Mouse (Mus musculus) hindbrain, embryonic 16.5 days (tissue): ENCODE data around the gene Syk. TPM values are rescaled to one million over a fixed set of nuclear protein-coding genes. Genes with fewer than 3 reads are reported as not detected.

Experiments
- ATAC-seq: fragments of 200-750 bp; cut with Nextera tagmentation; 2 replicates; pipeline ENCODE4 v1.8.0; 2017; ENCODE audit warnings: moderate TSS enrichment, moderate library complexity
- H3K27ac ChIP-seq: fragments of 300-500 bp; sonication (generic); 2 replicates; pipeline ENCODE4 v1.5.1; 2014; ENCODE audit warnings: low read depth, mild to moderate bottlenecking, control low read depth, low read length, moderate library complexity
- H3K27me3 ChIP-seq: fragments of 300-500 bp; sonication (generic); replicated peaks from 2 replicates; pipeline ENCODE4 v1.6.1; 2014; ENCODE audit warnings: low read length; ENCODE audit not compliant: control insufficient read depth, insufficient read depth
- H3K36me3 ChIP-seq: fragments of 300-500 bp; sonication (generic); 2 replicates; pipeline ENCODE4 v1.6.1; 2014; ENCODE audit warnings: mild to moderate bottlenecking, low read length, moderate library complexity, mixed read lengths; ENCODE audit not compliant: control insufficient read depth, insufficient read depth
- H3K4me1 ChIP-seq: fragments of 300-500 bp; sonication (generic); 2 replicates; pipeline ENCODE4 v1.6.1; 2014; ENCODE audit warnings: low read depth, low read length; ENCODE audit not compliant: control insufficient read depth, insufficient read depth
- H3K4me2 ChIP-seq: fragments of 300-500 bp; sonication (generic); 2 replicates; pipeline ENCODE4 v1.6.1; 2014; ENCODE audit warnings: mild to moderate bottlenecking, low read length, control low read depth, moderate library complexity
- H3K4me3 ChIP-seq: fragments of 300-500 bp; sonication (generic); 2 replicates; pipeline ENCODE4 v1.5.1; 2014; ENCODE audit warnings: mild to moderate bottlenecking, low read length, control low read depth, moderate library complexity
- H3K9ac ChIP-seq: fragments of 300-500 bp; sonication (generic); 2 replicates; pipeline ENCODE4 v1.6.1; 2014; ENCODE audit warnings: low read depth, mild to moderate bottlenecking, control low read depth, low read length, moderate library complexity
- H3K9me3 ChIP-seq: fragments of 300-500 bp; sonication (generic); 2 replicates; pipeline ENCODE4 v1.6.1; 2014; ENCODE audit warnings: mild to moderate bottlenecking, low read length, moderate library complexity; ENCODE audit not compliant: control insufficient read depth
- WGBS: fragments of 180-500 bp; shearing (Covaris S2); extraction: QIAGEN DNeasy Blood & Tissue Kit; methylation state at CpG from one replicate; pipeline ENCODE4 v1.1.7; 2014; 5-methylcytosine and 5-hydroxymethylcytosine counted together
- polyA plus RNA-seq: library from polyadenylated mRNA; unstranded; fragments of >200 nt; fragmentation: Nextera tagmentation; extraction: Ambion mirVana; gene quantifications from 2 replicates; pipeline ENCODE4 v1.2.1, GENCODE M21; 2015

Gene Syk
- polyA plus RNA-seq, 1 experiment from 2014 or later = 1.1 TPM

GRCm38 (mm10) chr13:52649791-52650418, 66.9 kb downstream of the Syk start:
- Histone ChIP-seq H3K9me3 (no peaks in the 10 kb centered on the region), H3K4me1 (no peaks in the 10 kb centered on the region), H3K27ac (no peak overlapping the region), H3K27me3 (no peaks in the 10 kb centered on the region), H3K9ac (no peak overlapping the region), H3K4me2 (no peak overlapping the region), H3K4me3 (no peak overlapping the region), H3K36me3 (no peaks in the 10 kb centered on the region)
- WGBS = 97% methylated on average over 6 of the region's 6 CpGs
- ATAC-seq = no peak

DNA sequence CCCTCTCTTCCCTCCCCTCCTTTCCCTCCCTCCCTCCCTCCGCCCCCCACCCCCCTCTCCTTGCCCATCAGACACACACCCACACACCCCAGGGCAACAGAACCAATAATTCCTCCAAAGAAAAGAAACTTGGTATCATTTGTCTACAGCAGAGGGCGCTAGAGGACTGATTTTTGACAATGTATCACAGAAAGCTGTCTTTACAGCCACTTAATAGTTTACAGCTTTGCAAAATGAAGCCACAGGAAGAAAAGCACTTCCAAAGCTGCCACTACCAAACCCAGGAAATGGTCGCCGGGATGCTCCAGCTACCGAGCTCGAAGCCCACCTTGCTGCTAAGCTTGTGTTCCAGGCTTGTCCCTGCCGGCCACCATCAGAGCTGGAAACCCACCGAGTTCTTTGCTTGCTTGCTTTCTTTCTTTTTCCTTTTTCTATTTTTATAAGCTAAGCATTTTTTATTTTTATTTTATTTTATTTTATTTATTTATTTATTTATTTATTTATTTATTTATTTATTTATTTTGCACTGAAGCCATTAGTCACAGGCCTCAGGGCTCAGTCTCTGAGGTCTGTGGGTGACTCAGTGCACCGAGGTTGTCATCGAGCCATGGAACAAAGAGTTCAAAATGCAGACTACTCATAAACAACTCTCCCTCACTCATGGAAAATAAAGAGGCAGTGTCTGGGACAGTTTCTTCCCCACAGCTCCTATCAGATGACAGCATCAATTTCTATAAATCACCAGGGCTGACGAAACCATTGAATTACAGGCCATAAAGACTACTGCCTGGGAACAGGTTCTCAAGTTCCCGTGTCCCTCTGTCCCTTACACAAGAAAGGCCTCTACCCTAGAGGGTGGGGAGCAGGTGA, 68.6 kb downstream of the Syk start:
- no peak overlapping the region for H3K9ac ChIP-seq
- ATAC-seq = 0 out of 2 replicates have a peak, but pooled peaks have one; percentile 26
- H3K4me1 ChIP-seq = no peaks in the 10 kb centered on the region
- H3K4me2 ChIP-seq = no peak overlapping the region
- H3K36me3 ChIP-seq = no peaks in the 10 kb centered on the region
- WGBS = 49% methylated on average over 11 of the region's 12 CpGs
- no peak overlapping the region for H3K4me3 ChIP-seq
- no peaks in the 10 kb centered on the region for H3K9me3 ChIP-seq
- no peaks in the 10 kb centered on the region for H3K27me3 ChIP-seq
- no peak overlapping the region for H3K27ac ChIP-seq

GRCm38 (mm10) chr13:52652253-52652628, 69.3 kb downstream of the Syk start:
- ATAC-seq = no peak
- H3K4me1 ChIP-seq = no peaks in the 10 kb centered on the region
- no peak overlapping the region for H3K27ac ChIP-seq
- WGBS = 84% methylated on average over 8 of the region's 8 CpGs
- H3K4me2 ChIP-seq = no peak overlapping the region
- no peaks in the 10 kb centered on the region for H3K9me3 ChIP-seq
- no peak overlapping the region for H3K9ac ChIP-seq
- H3K27me3 ChIP-seq = no peaks in the 10 kb centered on the region
- H3K36me3 ChIP-seq = no peaks in the 10 kb centered on the region
- H3K4me3 ChIP-seq = no peak overlapping the region

- Histone ChIP-seq H3K27ac (no peak overlapping the region), H3K4me3 (no peak overlapping the region), H3K36me3 (no peaks in the 10 kb centered on the region), H3K27me3 (no peaks in the 10 kb centered on the region), H3K9me3 (no peaks in the 10 kb centered on the region), H3K4me1 (no peaks in the 10 kb centered on the region), H3K4me2 (no peak overlapping the region), H3K9ac (no peak overlapping the region)
- 72% methylated on average over 12 of the region's 12 CpGs for whole genome bisulfite sequencing
- no peak for ATAC-seq
Observed at GRCm38 (mm10) chr13:52654081-52654829, 71.3 kb downstream of the Syk start.

GRCm38 (mm10) chr13:52654830-52655308, 71.9 kb downstream of the Syk start:
- Histone ChIP-seq H3K4me2 (no peak overlapping the region), H3K27ac (no peak overlapping the region), H3K9ac (no peak overlapping the region), H3K36me3 (no peaks in the 10 kb centered on the region), H3K4me3 (no peak overlapping the region), H3K4me1 (no peaks in the 10 kb centered on the region), H3K9me3 (no peaks in the 10 kb centered on the region), H3K27me3 (no peaks in the 10 kb centered on the region)
- no peak for ATAC-seq
- WGBS = 32% methylated on average over 9 of the region's 9 CpGs

DNA sequence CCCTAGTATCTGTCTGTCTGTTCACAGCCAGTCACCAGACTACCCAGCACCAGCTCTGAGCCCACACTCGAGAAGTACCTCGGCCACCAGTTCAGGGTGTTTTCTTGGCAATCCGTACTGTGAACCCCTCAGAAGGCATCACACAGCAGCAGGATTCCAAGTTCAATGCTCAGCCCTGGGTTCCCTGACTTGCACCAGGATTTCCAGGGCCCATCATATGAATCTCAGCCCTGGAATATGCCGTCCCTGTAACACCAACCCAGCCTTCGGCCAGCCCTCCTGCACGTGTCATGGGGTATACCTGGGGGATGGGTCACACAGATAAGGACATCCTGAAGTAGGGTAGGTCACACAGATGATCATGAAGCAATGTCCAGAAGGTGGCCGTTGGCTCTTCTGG, 75.0 kb downstream of the Syk start:
- no peak overlapping the region for H3K9ac ChIP-seq
- no peak overlapping the region for H3K4me3 ChIP-seq
- 93% methylated on average over 7 of the region's 7 CpGs for WGBS
- no peaks in the 10 kb centered on the region for H3K27me3 ChIP-seq
- H3K27ac ChIP-seq = no peak overlapping the region
- H3K4me1 ChIP-seq = no peaks in the 10 kb centered on the region
- H3K9me3 ChIP-seq = no peaks in the 10 kb centered on the region
- ATAC-seq = 0 out of 2 replicates have a peak, but pooled peaks have one; percentile 11
- no peaks in the 10 kb centered on the region for H3K36me3 ChIP-seq
- no peak overlapping the region for H3K4me2 ChIP-seq

GRCm38 (mm10) chr13:52658477-52658876, 75.5 kb downstream of the Syk start:
- H3K9me3 ChIP-seq = no peaks in the 10 kb centered on the region
- H3K36me3 ChIP-seq = no peaks in the 10 kb centered on the region
- peak; percentile 50; the same call in 1 of the 2 replicates for ATAC-seq
- H3K4me3 ChIP-seq = no peak overlapping the region
- no peaks in the 10 kb centered on the region for H3K27me3 ChIP-seq
- H3K4me2 ChIP-seq = no peak overlapping the region
- no peaks in the 10 kb centered on the region for H3K4me1 ChIP-seq
- no peak overlapping the region for H3K27ac ChIP-seq
- no peak overlapping the region for H3K9ac ChIP-seq
- 13% methylated on average over 8 of the region's 8 CpGs for WGBS

GRCm38 (mm10) chr13:52659171-52659665, 76.2 kb downstream of the Syk start:
- H3K4me1 ChIP-seq = no peaks in the 10 kb centered on the region
- no peaks in the 10 kb centered on the region for H3K36me3 ChIP-seq
- H3K27me3 ChIP-seq = no peaks in the 10 kb centered on the region
- no peaks in the 10 kb centered on the region for H3K9me3 ChIP-seq
- H3K4me2 ChIP-seq = no peak overlapping the region
- no peak for ATAC-seq
- H3K27ac ChIP-seq = no peak overlapping the region
- no peak overlapping the region for H3K4me3 ChIP-seq
- H3K9ac ChIP-seq = no peak overlapping the region
- WGBS = 88% methylated on average over 11 of the region's 11 CpGs

DNA sequence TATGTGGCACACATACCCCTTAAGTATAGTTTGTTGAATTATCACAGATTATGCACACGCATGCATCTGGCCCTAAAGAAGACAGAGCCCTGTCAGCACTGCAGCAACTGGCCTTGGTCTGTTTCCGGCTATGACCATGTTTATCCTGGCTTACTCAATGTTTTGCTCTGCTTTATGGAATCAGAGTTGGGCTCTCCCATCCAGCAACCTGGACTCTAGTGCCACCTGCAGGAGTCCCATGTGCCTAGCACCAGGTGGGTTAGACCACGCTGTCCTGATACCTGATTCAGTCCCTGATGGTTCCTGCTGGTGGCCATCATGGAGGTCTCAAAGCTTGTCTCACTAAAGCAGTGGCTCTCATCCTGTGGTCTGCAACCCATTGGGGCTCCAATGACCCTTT, 86.9 kb downstream of the Syk start:
- Histone ChIP-seq H3K9ac (no peak overlapping the region), H3K36me3 (no peaks in the 10 kb centered on the region), H3K4me1 (no peaks in the 10 kb centered on the region), H3K9me3 (no peaks in the 10 kb centered on the region), H3K4me3 (no peak overlapping the region), H3K4me2 (no peak overlapping the region), H3K27me3 (no peaks in the 10 kb centered on the region), H3K27ac (no peak overlapping the region)
- 71% methylated on average over 3 of the region's 3 CpGs for WGBS
- no peak for ATAC-seq
